Mouse (Mus musculus) ES-CJ7 (cell line): Measurements from ENCODE around the gene Ybx2.

Experiments
- DNase-seq: peaks from one replicate; pipeline ENCODE4 v3.0.0; 2011; ENCODE audit warnings: low read depth, low spot score

Gene Ybx2

GRCm38 (mm10) chr11:69964650-69965270, 29.2 kb downstream of the Ybx2 start, which contains the start of gene Cldn7:
Cldn7 (plus strand) TSS chr11:69964779.
- no peak for DNase-seq

- peak; percentile 45 for DNase-seq
Measured at GRCm38 (mm10) chr11:69965271-69966005, 29.8 kb downstream of the Ybx2 start.

GRCm38 (mm10) chr11:69966006-69966859, 30.6 kb downstream of the Ybx2 start:
- peak; percentile 46 for DNase-seq

- DNase-seq = peak; percentile 48
Measured at GRCm38 (mm10) chr11:69966860-69967517, 31.4 kb downstream of the Ybx2 start.

- no peak for DNase-seq
Measured at GRCm38 (mm10) chr11:69968793-69969192, 33.2 kb downstream of the Ybx2 start.

GRCm38 (mm10) chr11:69970222-69970621, 34.6 kb downstream of the Ybx2 start:
- DNase-seq = no peak

- DNase-seq = no peak
Measured at GRCm38 (mm10) chr11:69970775-69971174, 35.2 kb downstream of the Ybx2 start.

GRCm38 (mm10) chr11:69974907-69975306, 39.3 kb downstream of the Ybx2 start:
- no peak for DNase-seq

- DNase-seq = no peak
Measured at GRCm38 (mm10) chr11:69976271-69976670, 40.7 kb downstream of the Ybx2 start.

GRCm38 (mm10) chr11:69979827-69980195, 44.2 kb downstream of the Ybx2 start:
- no peak for DNase-seq

GRCm38 (mm10) chr11:69980196-69981140, 44.9 kb downstream of the Ybx2 start:
- peak; percentile 100 for DNase-seq

GRCm38 (mm10) chr11:69981141-69981762, 45.7 kb downstream of the Ybx2 start, which contains the start of gene Ctdnep1:
Ctdnep1 (plus strand) TSS chr11:69981156.
- no peak for DNase-seq

GRCm38 (mm10) chr11:69982225-69982624, 46.6 kb downstream of the Ybx2 start, which contains the start of gene Elp5:
Elp5 (minus strand) TSS chr11:69982517.
- no peak for DNase-seq

- no peak for DNase-seq
Measured at GRCm38 (mm10) chr11:69982877-69983276, 47.3 kb downstream of the Ybx2 start.

GRCm38 (mm10) chr11:69983377-69983776, 47.8 kb downstream of the Ybx2 start:
- DNase-seq = no peak

GRCm38 (mm10) chr11:69984431-69984830, 48.8 kb downstream of the Ybx2 start:
- DNase-seq = no peak

GRCm38 (mm10) chr11:69989949-69990348, 54.4 kb downstream of the Ybx2 start:
- DNase-seq = no peak
